Mouse (Mus musculus) Patski (cell line): ENCODE results near the gene Glyctk. TPM values are rescaled to one million over a fixed set of nuclear protein-coding genes. Genes with fewer than 3 reads are reported as not detected.

ENCODE experiments used
- ATAC-seq: fragments of 100-300 bp; one replicate; pipeline ENCODE4 v1.8.0; 2021
- CTCF ChIA-PET: fragments of 350-600 bp; sonication (Branson Sonifier 250); formaldehyde crosslinking; loops from one replicate; lab custom pipeline; 2022; ENCODE audit warnings: inconsistent platforms; lab: Charles Lee
- POLR2A ChIA-PET: fragments of 350-600 bp; sonication (Branson Sonifier 250); formaldehyde crosslinking; loops from one replicate; lab custom pipeline; 2022; ENCODE audit warnings: antibody characterized with exemption, inconsistent platforms; lab: Charles Lee
- DNase-seq: peaks from one replicate; pipeline ENCODE4 v3.0.0-alpha.2; 2011; ENCODE audit warnings: low read depth, low spot score
- H3K27me3 ChIP-seq: fragments of 371-371 bp; one replicate; pipeline ENCODE4 v1.5.1; 2021
- CTCF ChIP-seq: fragments of 100-300 bp; IDR thresholded peaks from one replicate; pipeline ENCODE4 v1.5.1; 2021
- in situ Hi-C: fragments of 300-500 bp; cut with MboI; formaldehyde crosslinking; loops from 3 replicates; pipeline ENCODE4 v1.11.1; 2018; ENCODE audit warnings: low pct_unique_long_range_greater_than_20kb, mixed read lengths
- polyA plus RNA-seq: library from polyadenylated mRNA; unstranded; gene quantifications from one replicate; pipeline ENCODE4 v1.2.3, GENCODE M21; 2021

The Glyctk gene
- polyA plus RNA-seq, 1 experiment from 2014 or later: 1.2 TPM

- CTCF ChIA-PET: interaction anchor here (3.3 kb wide), 2 partner anchors 15 to 26 kb away, joined by 10 to 13 read pairs; no protein-coding TSS in a partner anchor
- TF ChIP-seq CTCF: no peak
- ATAC-seq: no peak
- H3K27me3 ChIP-seq: no peaks in the 10 kb centered on the region
- in situ Hi-C loops: loop anchor here (25.0 kb wide), 1 partner anchor 1115 kb away; no protein-coding TSS in a partner anchor
- DNase-seq: no peak
- POLR2A ChIA-PET: interaction anchor here (0.5 kb wide), 1 partner anchor 12 kb away, joined by 3 read pairs; no protein-coding TSS in a partner anchor
These were observed 39.8 kb upstream of the Glyctk start for GRCm38 (mm10) chr9:106197732-106198131.

DNA sequence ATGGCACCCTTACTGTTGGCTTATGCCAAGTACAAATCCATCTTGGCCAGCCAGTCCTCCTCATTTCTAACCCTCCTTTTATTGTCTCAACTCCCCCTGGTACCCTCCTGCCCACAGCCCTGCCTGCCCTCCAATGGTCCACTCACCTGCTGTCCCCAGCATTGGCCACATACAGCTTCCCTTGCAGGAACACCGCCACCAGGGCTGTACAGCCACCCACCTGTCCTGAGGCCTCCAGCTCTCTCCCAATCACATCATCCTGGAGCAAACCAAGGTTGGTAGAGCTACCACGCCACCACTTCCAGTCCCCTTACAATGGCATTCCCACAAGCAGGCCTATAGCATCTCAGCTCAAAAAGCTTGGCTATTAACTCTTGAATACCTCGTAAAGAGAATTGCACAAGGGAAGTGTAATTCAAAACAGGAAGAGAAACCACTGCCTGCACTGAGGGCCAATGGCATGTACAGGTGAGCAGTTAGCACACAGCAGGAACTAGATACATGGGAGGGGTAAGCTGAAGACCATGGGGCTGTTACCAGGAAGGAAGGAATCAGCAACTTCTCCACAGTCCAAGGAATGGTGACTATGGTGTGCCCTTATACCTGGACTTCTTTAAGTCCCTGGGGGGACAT lies 39.3 kb upstream of the Glyctk start:
- no peak for ATAC-seq
- ChIA-PET CTCF (interaction anchor here (1.2 to 3.3 kb wide), 4 partner anchors 12 to 83 kb away, joined by 3 to 13 read pairs (median 6); partner anchors contain the start of gene Poc1a), POLR2A (interaction anchor here (0.5 to 0.6 kb wide), 2 partner anchors 12 to 13 kb away, joined by 3 read pairs; no protein-coding TSS in a partner anchor)
- in situ Hi-C loops: loop anchor here (25.0 kb wide), 1 partner anchor 1115 kb away; no protein-coding TSS in a partner anchor
- no peaks in the 10 kb centered on the region for H3K27me3 ChIP-seq
- no peak for DNase-seq
- no peak for TF ChIP-seq CTCF

GRCm38 (mm10) chr9:106195693-106196092 lies 37.8 kb upstream of the Glyctk start:
- ChIA-PET CTCF (interaction anchor here (0.9 to 3.3 kb wide), 3 partner anchors 11 to 24 kb away, joined by 3 to 13 read pairs (median 10); no protein-coding TSS in a partner anchor), POLR2A (no interaction called here)
- no peak for ATAC-seq
- DNase-seq: no peak
- H3K27me3 ChIP-seq: no peaks in the 10 kb centered on the region
- TF ChIP-seq CTCF: no peak
- in situ Hi-C loops: loop anchor here (25.0 kb wide), 1 partner anchor 1117 kb away; no protein-coding TSS in a partner anchor

DNA sequence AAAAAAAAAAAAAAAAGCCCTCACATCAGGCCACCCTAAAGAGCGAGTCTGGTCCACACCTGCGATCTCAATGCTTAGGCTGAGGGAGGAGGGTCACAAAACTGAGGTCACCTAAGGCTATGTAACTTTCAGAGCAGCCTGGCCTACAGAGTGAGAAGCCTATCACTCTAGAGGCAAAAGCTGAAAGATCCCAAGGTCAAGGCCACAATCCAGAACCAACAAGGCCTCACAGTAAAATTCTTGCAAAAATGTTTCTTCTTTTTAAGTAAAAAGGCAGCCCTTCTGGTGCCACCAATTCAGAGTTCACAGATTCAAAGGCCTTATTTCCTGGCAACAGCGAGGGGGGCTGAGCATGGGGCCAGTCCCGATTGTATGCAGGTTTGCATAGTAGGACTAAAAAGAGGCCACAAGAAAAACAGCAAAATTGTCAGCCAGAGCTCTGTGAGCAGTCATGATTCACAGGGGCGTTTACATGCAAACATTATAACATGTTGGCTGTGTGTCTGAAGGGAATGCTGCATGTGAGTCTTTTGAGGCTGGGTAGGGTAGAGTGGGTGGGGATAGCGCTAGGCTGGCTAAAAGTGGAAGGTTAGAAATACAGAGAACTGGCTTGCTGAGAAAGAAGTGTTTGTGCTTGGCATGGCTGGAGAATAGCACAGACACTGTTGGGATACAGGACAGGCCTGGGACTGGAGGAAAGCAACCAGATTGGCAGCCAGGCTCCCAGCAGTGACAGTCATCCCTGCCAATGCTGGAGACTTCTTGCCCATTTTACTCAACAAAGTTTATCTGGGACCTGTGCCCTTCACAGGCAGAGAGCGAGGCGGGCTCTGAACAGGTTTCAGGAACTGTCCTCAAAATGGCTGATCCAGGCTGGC lies 36.2 kb upstream of the Glyctk start:
- in situ Hi-C loops: loop anchor here (25.0 kb wide), 1 partner anchor 1118 kb away; no protein-coding TSS in a partner anchor

GRCm38 (mm10) chr9:106192998-106193397 lies 35.1 kb upstream of the Glyctk start:
- ATAC-seq (no peak), DNase-seq (no peak)
- in situ Hi-C loops: loop anchor here (25.0 kb wide), 1 partner anchor 1119 kb away; no protein-coding TSS in a partner anchor
- ChIA-PET CTCF (interaction anchor here (1.5 to 3.2 kb wide), 3 partner anchors 9 to 21 kb away, joined by 4 to 16 read pairs (median 13); partner anchors contain the start of gene Wdr82), POLR2A (interaction anchor here (0.7 to 2.0 kb wide), 3 partner anchors 22 to 873 kb away, joined by 3 to 5 read pairs (median 5); partner anchors contain the start of gene Poc1a)
- no peak for TF ChIP-seq CTCF
- no peaks in the 10 kb centered on the region for H3K27me3 ChIP-seq

More for the DNA sequence above, 36.2 kb upstream of the Glyctk start:
- ATAC-seq (no peak), DNase-seq (no peak)
- CTCF ChIA-PET: interaction anchor here (1.5 kb wide), 1 partner anchor 10 kb away, joined by 4 read pairs; no protein-coding TSS in a partner anchor
- POLR2A ChIA-PET: no interaction called here
- TF ChIP-seq CTCF: no peak
- no peaks in the 10 kb centered on the region for H3K27me3 ChIP-seq

- ATAC-seq (no peak), DNase-seq (no peak)
- ChIA-PET POLR2A (interaction anchor here (0.7 to 2.0 kb wide), 2 partner anchors 21 to 874 kb away, joined by 5 read pairs; no protein-coding TSS in a partner anchor), CTCF (interaction anchor here (1.3 to 3.2 kb wide), 3 partner anchors 20 to 79 kb away, joined by 3 to 16 read pairs (median 13); partner anchors contain the start of gene Wdr82)
- H3K27me3 ChIP-seq: no peaks in the 10 kb centered on the region
- TF ChIP-seq CTCF: no peak
- in situ Hi-C loops: loop anchor here (25.0 kb wide), 1 partner anchor 1120 kb away; no protein-coding TSS in a partner anchor
These were observed 34.1 kb upstream of the Glyctk start for GRCm38 (mm10) chr9:106192024-106192423.

- no peaks in the 10 kb centered on the region for H3K27me3 ChIP-seq
- ATAC-seq (no peak), DNase-seq (no peak)
- in situ Hi-C loops: loop anchor here (25.0 kb wide), 1 partner anchor 1121 kb away; no protein-coding TSS in a partner anchor
- ChIA-PET CTCF (interaction anchor here (1.3 to 3.2 kb wide), 3 partner anchors 19 to 79 kb away, joined by 3 to 16 read pairs (median 13); partner anchors contain the start of gene Wdr82), POLR2A (interaction anchor here (0.5 to 2.0 kb wide), 3 partner anchors 20 to 84 kb away, joined by 3 to 5 read pairs (median 3); no protein-coding TSS in a partner anchor)
- no peak for TF ChIP-seq CTCF
These were observed 33.4 kb upstream of the Glyctk start for GRCm38 (mm10) chr9:106191355-106191754.

DNA sequence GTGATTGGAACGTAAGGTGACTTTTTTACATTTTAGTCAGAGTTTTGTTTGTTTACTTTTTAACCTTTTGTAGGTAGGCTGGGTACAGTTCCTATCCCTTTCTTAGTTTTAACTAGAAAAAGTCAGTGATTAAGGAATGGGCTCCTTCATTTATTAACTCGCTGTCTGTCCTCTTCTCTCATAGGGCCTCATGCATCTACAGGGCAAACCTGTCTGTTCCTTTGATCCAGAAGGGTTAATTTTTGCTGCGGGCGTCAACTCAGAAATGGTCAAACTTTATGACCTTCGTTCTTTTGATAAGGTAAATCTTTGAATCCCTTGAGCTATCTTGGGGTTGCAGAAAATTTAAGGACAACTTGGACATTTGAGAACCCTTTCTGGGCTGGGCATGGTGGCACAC lies 26.1 kb upstream of the Glyctk start:
- DNase-seq (no peak), ATAC-seq (no peak)
- TF ChIP-seq CTCF: no peak
- no peaks in the 10 kb centered on the region for H3K27me3 ChIP-seq
- CTCF ChIA-PET: interaction anchor here (1.1 to 1.2 kb wide), 3 partner anchors 9 to 97 kb away, joined by 3 to 4 read pairs (median 3); partner anchors contain the start of gene Poc1a
- in situ Hi-C loops: loop anchor here (25.0 kb wide), 1 partner anchor 1128 kb away; no protein-coding TSS in a partner anchor
- POLR2A ChIA-PET: no interaction called here

DNA sequence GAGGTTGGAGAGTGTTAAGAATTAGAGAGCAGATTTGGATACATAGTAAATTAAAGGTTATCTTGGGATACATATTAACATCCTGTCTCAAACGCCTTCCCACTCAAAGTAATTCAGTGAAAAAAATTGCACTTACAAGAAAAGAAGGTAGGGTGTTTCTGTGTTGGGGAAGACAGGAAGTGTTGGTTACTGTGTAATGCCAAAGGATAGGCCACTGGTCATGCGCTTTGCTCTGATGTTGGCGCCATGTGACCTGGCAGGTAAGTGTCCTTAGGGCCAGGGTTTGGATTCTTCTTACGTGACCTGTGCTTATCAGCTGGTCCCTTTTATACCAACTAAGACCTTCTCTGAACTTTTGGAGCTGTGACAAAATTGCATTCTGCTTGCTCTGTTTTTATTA lies 24.2 kb upstream of the Glyctk start:
- H3K27me3 ChIP-seq: no peaks in the 10 kb centered on the region
- ChIA-PET CTCF (interaction anchor here (0.7 to 1.0 kb wide), 2 partner anchors 10 to 69 kb away, joined by 3 read pairs; no protein-coding TSS in a partner anchor), POLR2A (no interaction called here)
- no peak for DNase-seq
- no peak for ATAC-seq
- in situ Hi-C loops: loop anchor here (25.0 kb wide), 1 partner anchor 1130 kb away; no protein-coding TSS in a partner anchor
- TF ChIP-seq CTCF: no peak
